ENCODE assay signal across 18 mouse cellular contexts in genomic region chr7:25203624-25204023, GRCm38 (mm10). TPM values are rescaled to one million over a fixed set of nuclear protein-coding genes. Genes with fewer than 3 reads are reported as not detected.
DNase-seq lines count a peak whose midpoint lies in the region.
"Had no signal": no experiment of that assay in that cellular context is flagged by ENCODE, and none has a peak within 500 bp of the region (broad histone marks: within the 10 kb centered on the region; RNA-seq: fewer than 3 reads in every experiment).

No protein-coding gene starts in this region.

- H3K4me3 ChIP-seq in heart, embryonic 10.5 days = no peak overlapping the region
- no peak overlapping the region for H3K4me3 ChIP-seq in limb, embryonic 10.5 days
- H3K4me3 ChIP-seq: embryonic facial prominence, embryonic 13.5 days; forebrain, embryonic 12.5 days had no signal

- peaks cover 14% of the 10 kb centered on the region for H3K4me1 ChIP-seq in heart, embryonic 10.5 days
- peaks cover 20% of the 10 kb centered on the region for H3K4me1 ChIP-seq in limb, embryonic 10.5 days
- H3K4me1 ChIP-seq: embryonic facial prominence, embryonic 13.5 days; forebrain, embryonic 12.5 days had no signal

- H3K27ac ChIP-seq in heart, embryonic 10.5 days = no peak overlapping the region
- H3K27ac ChIP-seq in limb, embryonic 10.5 days = peak overlapping the region; percentile 26; the same call in 1 of the 2 replicates
- H3K27ac ChIP-seq: embryonic facial prominence, embryonic 13.5 days; forebrain, embryonic 12.5 days; hindbrain, embryonic 14.5 days had no signal

- 92% methylated on average over 20 of the region's 20 CpGs for WGBS in heart, embryonic 10.5 days
- WGBS in limb, embryonic 10.5 days = 89% methylated on average over 20 of the region's 20 CpGs

- no peaks in the 10 kb centered on the region for H3K9me3 ChIP-seq in heart, embryonic 10.5 days
- no peaks in the 10 kb centered on the region for H3K9me3 ChIP-seq in limb, embryonic 10.5 days (replicated peaks)
- H3K9me3 ChIP-seq: embryonic facial prominence, embryonic 13.5 days; forebrain, embryonic 12.5 days; G1E had no signal

- H3K27me3 ChIP-seq in heart, embryonic 10.5 days (ENCODE audit: insufficient read depth, poor library complexity, severe bottlenecking) = no peaks in the 10 kb centered on the region
- no peaks in the 10 kb centered on the region for H3K27me3 ChIP-seq in limb, embryonic 10.5 days (ENCODE audit: low read depth, poor library complexity, severe bottlenecking)
- H3K27me3 ChIP-seq: embryonic facial prominence, embryonic 13.5 days; forebrain, embryonic 12.5 days had no signal

- H3K36me3 ChIP-seq in heart, embryonic 10.5 days = peaks cover 35% of the 10 kb centered on the region
- peaks cover 33% of the 10 kb centered on the region for H3K36me3 ChIP-seq in limb, embryonic 10.5 days

- DNase-seq in heart, adult 11 months = peak; percentile 90
- DNase-seq in heart, embryonic 10.5 days (ENCODE audit: low spot score) = no peak
- DNase-seq in urinary bladder, adult 18-20 months (ENCODE audit: low spot score in 2 of 2) = peak; percentile 51 to 64
- no peak for DNase-seq in urinary bladder, adult 2 months (ENCODE audit: low spot score)
- peak; percentile 25 for DNase-seq in ES-CJ7 (ENCODE audit: low read depth, low spot score)
- no peak for DNase-seq in limb, embryonic 10.5 days (ENCODE audit: low spot score)
- no peak for DNase-seq in kidney, adult 9 months
- DNase-seq: adrenal gland, postnatal 14 days; B cell, adult 2 months; cerebellum, adult 18-20 months; cerebellum, adult 9-11 months; cerebellum, postnatal 36 days; gastrocnemius, postnatal 14 days; heart, postnatal 14 days had no signal

RNA-seq across cellular contexts. Expression of gene Dedd2, which starts 16.8 kb away (rescaled TPM):
- 6.7 and 8.1 TPM in 2 replicates for polyA plus RNA-seq in heart, embryonic 10.5 days (2016; fragmentation: Nextera tagmentation; extraction: Ambion mirVana)
- 13.8 and 14.2 TPM in 2 replicates for polyA plus RNA-seq in urinary bladder, adult 2 months (2012; rRNA removed)
- 10.5 and 11.5 TPM in 2 replicates for polyA plus RNA-seq in limb, embryonic 10.5 days (2016; fragmentation: Nextera tagmentation; extraction: Ambion mirVana)

RNA-seq across cellular contexts. Expression of gene Zfp526, which starts 17.6 kb away (rescaled TPM):
- 2.5 and 3.0 TPM in 2 replicates for polyA plus RNA-seq in heart, embryonic 10.5 days (2016; fragmentation: Nextera tagmentation; extraction: Ambion mirVana)
- polyA plus RNA-seq in urinary bladder, adult 2 months (2012; rRNA removed) = 6.9 and 9.3 TPM in 2 replicates
- polyA plus RNA-seq in limb, embryonic 10.5 days (2016; fragmentation: Nextera tagmentation; extraction: Ambion mirVana) = 3.1 and 3.3 TPM in 2 replicates

RNA-seq across cellular contexts. Expression of gene Pou2f2, which starts 24.1 kb away (rescaled TPM):
- polyA plus RNA-seq in heart, embryonic 10.5 days (2016; fragmentation: Nextera tagmentation; extraction: Ambion mirVana) = 0.73 and 0.74 TPM in 2 replicates
- 0.65 and 1.0 TPM in 2 replicates for polyA plus RNA-seq in urinary bladder, adult 2 months (2012; rRNA removed)
- polyA plus RNA-seq in limb, embryonic 10.5 days (2016; fragmentation: Nextera tagmentation; extraction: Ambion mirVana) = 3.3 and 4.1 TPM in 2 replicates

RNA-seq across cellular contexts. Expression of gene Gsk3a, which starts 34.0 kb away (rescaled TPM):
- 8.2 and 11.9 TPM in 2 replicates for polyA plus RNA-seq in heart, embryonic 10.5 days (2016; fragmentation: Nextera tagmentation; extraction: Ambion mirVana)
- polyA plus RNA-seq in urinary bladder, adult 2 months (2012; rRNA removed) = 79.0 and 83.3 TPM in 2 replicates
- polyA plus RNA-seq in limb, embryonic 10.5 days (2016; fragmentation: Nextera tagmentation; extraction: Ambion mirVana) = 11.7 and 12.0 TPM in 2 replicates

RNA-seq across cellular contexts. Expression of gene Erf, which starts 46.9 kb away (rescaled TPM):
- polyA plus RNA-seq in heart, embryonic 10.5 days (2016; fragmentation: Nextera tagmentation; extraction: Ambion mirVana) = 9.2 and 17.9 TPM in 2 replicates
- 23.6 and 26.8 TPM in 2 replicates for polyA plus RNA-seq in urinary bladder, adult 2 months (2012; rRNA removed)
- polyA plus RNA-seq in limb, embryonic 10.5 days (2016; fragmentation: Nextera tagmentation; extraction: Ambion mirVana) = 14.2 and 16.6 TPM in 2 replicates

Comparison
In these comparisons a context has a peak if more than half of its experiments do, and no peak if none do; other contexts are left out.
1. DNase-seq: peak in heart, adult 11 months (single experiment), urinary bladder, adult 18-20 months (2 of 2) and ES-CJ7 (single experiment); none in heart, embryonic 10.5 days (single experiment), urinary bladder, adult 2 months (single experiment), limb, embryonic 10.5 days (single experiment) and kidney, adult 9 months (single experiment).